Mouse (Mus musculus): Measurements from ENCODE around the gene Stk10.
A peak's percentile ranks its signal among the peaks of the same experiment; 100 is the strongest.
"Not testable (repeated sequence)": the region's sequence is repeated elsewhere in the genome, so short reads cannot be mapped to it uniquely, and the experiment has no call there.

The Stk10 gene

DNA sequence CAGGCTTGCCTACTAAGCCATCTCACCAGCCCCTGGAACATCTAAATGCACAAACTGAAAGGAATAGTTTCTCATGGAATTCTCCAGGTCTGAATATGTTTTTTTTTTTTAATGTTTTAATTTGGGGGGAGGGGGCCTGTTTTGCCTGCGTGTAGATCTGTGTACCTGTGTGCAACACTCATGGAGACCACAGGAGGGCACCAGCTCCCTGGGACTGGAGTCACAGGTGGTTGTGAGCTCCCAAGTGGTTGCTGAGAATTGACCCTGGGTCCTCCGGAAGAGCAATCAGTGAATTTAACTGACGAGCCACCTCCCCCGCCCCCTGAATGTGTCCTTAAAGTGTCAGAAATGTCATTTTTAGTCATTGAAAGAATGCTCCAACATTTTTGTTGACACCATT lies 61.0 kb downstream of the Stk10 start:
- DNase-seq (ENCODE audit: inconsistent age in 2 of 2, low spot score in 1 of 2): no peak

DNA sequence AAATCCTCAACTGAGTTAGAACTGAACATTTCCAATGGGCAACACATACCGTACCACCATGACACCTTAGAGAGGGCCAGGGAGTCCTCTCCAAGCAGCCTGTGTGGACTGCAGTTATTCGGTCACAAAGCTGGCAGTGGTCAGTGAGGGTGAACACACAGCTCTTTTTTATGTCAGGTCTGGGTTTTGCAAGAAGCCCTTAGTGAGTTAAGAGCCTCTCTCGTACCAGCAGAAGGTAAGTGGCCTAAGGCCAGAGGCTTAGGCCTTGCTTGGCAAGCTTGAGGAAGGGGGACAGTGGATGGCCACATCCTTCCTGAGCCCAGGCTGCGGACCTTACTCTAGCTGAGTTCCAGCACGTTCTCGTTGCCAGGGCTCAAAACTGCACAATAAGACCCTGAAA lies 67.3 kb downstream of the Stk10 start:
- DNase-seq (ENCODE audit: inconsistent age in 2 of 2, low spot score in 1 of 2): no peak

DNA sequence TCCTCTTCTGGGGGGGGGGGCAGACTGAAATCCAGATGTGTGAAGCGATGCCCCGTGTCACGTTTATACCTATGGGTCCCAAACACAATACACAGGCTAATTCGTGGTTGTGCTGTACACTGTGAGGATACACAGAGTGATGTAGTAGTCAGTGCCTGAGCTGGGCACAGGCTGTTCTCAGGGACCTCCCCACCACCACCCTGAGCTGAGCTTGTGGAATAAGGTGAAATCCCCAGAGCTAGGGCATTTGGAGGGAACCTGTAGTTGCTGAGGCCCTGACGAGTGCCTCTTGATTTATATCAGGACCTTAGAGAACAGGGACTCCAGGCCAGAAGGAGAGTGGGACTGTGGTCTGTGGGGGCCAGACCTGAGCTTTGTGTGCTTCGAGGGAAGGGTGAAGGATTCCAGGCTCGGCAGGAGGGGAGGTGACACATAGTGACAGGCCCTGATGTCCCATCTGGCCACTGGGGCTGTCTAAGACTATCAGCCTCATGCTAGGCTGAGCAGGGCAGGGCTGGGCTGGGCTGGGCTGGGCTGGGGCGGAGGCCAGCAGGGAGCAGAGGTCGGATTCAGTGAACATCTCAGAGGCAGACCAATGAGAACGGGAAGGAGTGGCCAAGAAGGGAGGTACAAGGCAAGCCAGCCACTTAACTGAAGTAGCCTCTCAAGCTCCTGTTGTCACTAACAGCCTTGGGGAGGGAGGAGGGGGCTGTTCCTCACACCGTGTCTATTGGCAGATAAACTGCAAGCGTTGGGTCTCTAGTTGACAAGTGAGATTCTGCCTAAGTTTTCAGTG lies 68.6 kb downstream of the Stk10 start:
- no peak for DNase-seq (ENCODE audit: inconsistent age in 2 of 2, low spot score in 1 of 2)

DNA sequence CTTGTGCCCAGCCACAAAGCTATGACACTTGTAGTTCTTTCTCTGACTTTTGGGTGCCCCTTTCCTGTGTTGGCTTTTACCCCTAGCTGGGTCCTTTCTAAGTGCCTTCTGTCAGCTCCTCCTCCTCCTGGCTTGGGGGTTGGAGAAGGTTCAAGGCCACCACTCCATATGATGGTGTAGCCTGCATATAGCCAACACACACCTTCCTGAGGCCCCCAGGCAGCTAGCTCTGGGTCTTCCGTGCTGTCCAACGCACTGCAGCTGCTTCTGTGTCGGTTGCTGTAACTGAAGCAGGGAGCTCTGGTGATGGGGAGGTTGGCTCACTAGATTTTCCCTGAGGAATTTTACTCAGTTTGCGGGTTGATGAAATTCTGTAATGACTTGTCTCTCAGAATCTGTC lies 71.6 kb downstream of the Stk10 start:
- no peak for DNase-seq (ENCODE audit: inconsistent age in 2 of 2, low spot score in 1 of 2)

DNA sequence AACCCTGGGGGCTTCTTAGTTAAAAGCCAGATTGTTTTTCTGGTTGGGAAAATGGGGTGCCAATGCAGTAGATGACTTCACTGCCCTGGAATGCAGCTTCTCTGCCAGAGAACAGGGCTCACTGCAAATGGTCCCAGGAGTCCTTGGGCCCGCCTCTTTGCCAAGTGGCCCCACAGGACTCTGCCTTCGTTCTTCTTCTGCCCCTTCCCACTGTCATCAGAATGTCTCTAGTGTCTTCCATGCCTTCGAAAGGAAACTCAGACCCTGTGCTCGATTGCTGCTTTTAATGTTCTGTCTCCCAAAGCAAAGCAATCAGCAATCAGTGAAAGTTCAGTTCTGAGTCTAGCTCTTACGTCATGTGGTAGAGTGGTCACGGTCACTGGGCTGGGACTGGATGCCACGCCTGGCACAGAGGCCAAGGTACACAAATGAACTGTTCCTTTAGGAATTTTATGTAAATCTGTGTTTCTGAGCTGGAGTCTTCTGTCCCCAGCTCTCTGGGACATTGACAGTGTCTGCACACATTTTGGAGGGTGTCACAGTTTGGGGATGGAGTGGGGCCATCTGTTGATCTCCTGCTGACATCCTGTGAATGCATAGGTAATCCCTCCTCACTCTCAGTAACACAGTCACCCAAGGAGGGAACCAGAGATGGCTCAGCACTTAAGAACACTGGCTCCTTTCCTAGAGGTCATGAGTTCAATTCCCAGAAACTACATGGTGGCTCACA lies 72.2 kb downstream of the Stk10 start:
- DNase-seq (ENCODE audit: inconsistent age in 2 of 2, low spot score in 1 of 2): peak; percentile 85 to 95

DNA sequence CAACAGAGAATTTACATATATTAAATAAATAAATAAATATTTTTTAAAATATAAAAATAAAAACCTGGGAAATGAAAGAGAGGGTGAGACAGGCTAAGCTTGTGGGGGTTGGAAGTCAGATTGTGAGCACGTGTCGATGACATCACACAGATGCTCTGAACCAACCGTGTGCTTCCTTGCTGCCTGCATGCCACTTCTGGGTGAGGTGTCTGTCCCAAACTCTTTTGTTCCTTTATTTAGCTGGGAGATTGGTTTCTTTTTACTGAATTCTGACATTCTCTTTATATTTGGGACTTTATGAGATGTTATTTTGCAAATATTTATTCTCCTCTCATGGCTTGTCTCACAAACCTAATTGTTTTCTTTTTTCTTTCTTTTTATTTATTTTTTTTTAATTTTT lies 72.8 kb downstream of the Stk10 start:
- no peak for DNase-seq (ENCODE audit: inconsistent age in 2 of 2, low spot score in 1 of 2)

DNA sequence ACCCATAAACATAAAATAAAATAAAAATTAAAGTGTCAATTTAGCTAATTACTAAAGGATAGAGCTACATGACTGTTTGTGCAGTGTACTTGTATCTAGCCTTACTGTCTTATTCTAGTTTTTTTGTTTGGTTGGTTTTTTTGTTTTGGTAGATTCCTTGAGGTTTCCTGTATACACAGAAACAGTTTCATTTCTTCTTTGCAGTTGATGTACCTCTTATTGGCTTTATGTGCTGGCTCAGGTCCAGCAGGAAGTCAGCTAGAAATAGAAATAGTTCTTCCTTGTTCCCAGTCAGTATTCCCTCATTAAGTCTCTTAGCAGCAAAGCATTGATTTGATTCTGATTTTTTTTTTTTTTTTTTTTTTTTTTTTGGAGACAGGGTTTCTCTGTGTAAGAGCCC lies 74.2 kb downstream of the Stk10 start:
- no peak for DNase-seq (ENCODE audit: inconsistent age in 2 of 2, low spot score in 1 of 2)

DNA sequence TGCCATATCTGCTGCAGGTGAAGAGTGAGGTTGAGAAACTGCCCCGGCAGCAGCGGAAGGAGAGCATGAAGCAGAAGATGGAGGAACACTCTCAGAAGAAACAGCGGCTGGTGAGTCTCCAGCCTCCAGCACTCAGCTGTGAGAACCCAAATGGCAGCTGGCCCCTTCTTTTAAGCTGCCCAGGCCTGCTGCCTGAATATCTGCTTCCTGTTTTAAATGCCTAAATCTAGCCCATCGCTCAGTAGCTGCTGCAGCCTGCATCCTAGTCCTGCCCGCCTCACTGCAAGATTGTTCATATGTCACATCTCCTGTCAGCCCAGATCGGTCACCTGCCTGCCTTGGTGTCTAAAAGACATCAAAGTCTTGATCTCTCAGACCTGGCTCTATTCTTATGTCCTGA lies 77.5 kb downstream of the Stk10 start:
- DNase-seq (ENCODE audit: inconsistent age in 2 of 2, low spot score in 1 of 2): no peak

DNA sequence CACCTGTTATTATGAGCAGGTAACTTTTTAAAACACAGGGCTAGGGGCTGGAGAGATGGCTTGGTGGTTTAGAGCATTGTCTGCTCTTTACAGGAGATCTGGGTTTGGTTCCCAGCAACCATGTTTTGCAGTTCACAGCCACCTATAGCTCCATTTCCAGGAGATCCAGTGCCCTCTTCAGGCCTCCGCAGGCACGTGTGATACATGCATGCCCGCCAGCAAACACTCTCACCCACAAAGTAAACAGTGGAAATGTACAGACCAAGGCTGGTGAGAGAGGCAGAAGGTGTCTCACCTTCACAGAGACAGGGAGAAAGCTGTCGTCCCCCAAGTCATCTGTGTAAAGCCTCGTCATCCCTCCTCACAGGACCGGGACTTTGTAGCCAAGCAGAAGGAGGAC lies 79.2 kb downstream of the Stk10 start:
- DNase-seq (ENCODE audit: inconsistent age in 2 of 2, low spot score in 1 of 2): no peak

DNA sequence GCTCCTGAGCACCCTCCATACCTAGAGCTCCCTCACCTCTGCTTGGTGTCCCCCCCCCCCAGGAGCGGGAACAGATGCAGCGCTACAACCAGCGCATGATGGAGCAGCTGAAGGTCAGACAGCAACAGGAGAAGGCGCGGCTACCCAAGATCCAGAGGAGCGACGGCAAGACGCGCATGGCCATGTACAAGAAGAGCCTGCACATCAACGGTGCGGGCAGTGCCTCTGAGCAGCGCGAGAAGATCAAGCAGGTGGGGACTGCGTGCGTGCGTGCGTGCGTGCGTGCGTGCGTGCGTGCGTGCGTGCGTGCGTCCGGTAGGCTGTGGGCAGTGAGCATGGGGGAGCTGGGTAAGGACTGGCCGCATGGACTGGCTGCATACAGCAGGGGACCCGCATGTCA lies 81.4 kb downstream of the Stk10 start:
- no peak for DNase-seq (ENCODE audit: inconsistent age in 2 of 2, low spot score in 1 of 2)

DNA sequence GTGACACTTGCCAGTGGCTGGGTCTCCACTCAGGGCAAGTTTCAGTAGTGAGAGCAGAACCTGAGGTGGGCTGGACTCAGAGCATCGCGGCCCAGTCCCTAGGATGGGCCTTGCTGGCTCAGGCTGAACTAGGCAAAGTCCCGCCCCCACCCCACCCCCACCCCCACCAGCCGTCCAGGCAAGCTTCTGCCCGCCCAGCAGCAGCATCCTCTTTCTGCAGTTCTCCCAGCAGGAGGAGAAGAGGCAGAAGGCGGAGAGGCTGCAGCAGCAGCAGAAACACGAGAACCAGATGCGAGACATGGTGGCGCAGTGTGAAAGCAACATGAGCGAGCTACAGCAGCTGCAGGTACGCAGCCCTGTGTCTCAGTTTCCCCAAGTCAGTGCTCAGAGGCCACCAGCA lies 82.5 kb downstream of the Stk10 start:
- no peak for DNase-seq (ENCODE audit: inconsistent age in 2 of 2, low spot score in 1 of 2)

DNA sequence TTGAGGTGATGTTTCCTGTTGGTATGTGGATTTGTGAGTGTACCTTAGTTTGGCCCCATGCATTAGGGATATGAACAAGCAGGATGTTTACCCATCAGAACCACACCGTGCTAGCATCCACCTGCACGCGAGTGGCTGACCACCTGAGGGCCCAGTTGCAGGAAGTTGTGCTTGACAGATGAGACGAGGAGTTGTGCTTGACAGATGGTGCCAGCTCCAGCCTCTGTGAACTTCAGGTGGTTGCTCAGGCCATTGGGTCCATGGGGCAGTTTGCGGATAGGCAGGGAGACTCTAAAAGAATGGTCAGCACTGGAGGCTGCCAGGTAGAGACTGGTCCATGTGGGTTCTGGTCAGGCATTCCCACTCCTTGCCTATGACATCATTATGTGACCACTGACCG lies 83.0 kb downstream of the Stk10 start:
- no peak for DNase-seq (ENCODE audit: inconsistent age in 2 of 2, low spot score in 1 of 2)

DNA sequence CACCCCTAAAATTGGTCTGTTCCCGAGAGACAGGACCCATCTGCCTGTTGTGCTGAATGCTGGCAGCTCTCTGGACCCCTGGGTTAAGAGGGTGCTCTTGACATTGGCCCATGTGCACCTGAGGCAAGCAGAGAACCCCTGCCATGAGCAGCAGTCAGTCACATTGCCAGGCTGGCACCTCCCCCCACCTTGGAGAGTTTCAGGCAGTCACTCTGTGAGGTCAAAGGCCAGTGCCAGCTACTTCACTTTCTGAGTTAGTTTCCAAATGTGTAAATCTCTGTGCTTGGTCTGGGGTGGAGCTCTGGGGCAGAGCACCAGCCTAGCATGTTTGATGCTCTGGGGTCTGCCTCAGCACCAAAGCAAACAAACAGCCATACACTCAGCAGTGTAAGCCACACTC lies 84.9 kb downstream of the Stk10 start:
- no peak for DNase-seq (ENCODE audit: inconsistent age in 2 of 2, low spot score in 1 of 2)

DNA sequence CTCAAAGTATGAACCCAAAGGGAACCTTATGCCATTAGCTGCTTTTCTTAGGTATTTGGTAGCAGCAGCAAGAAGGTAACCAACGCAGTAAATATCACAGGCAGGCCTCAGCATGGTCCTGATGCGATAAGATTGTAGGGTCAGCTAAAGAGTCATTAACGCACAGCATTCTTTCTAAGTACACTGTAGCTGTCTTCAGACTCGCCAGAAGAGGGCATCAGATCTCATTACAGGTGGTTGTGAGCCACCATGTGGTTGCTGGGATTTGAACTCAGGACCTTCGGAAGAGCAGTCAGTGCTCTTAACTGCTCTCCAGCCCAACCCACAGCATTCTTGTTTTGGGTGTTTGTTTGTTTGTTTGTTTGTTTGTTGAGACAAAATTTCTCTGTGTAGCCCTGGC lies 85.5 kb downstream of the Stk10 start:
- not testable (repeated sequence) for DNase-seq (ENCODE audit: inconsistent age in 2 of 2, low spot score in 1 of 2)

DNA sequence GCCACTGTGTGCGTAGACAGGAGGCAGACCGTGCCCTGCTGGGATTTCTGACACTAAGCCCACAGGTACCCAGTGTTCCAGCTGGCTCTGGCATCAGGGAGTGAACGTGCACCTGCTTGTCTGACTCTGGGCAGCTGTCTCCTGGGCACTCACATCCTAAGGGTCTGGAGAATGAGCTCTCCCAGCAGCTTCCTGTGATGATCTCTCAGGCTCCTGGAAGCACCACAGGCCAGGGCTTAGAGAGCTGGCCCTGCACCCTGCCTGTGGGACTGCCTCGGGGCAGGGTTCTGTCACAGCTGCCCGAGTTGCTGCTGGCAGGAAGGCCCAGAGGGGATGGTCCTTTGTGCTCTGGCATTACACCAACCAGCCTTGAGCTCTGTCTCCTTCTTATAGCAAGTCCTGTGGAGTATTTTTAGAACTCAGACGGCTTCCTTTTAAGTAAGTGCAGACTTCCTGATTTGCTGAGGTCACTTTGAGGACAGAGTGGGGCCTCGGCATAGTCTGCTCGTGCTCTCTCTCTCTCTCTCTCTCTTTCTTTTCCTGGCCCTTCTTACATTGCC lies 86.2 kb downstream of the Stk10 start:
- peak; percentile 67 to 85 for DNase-seq (ENCODE audit: inconsistent age in 2 of 2, low spot score in 1 of 2)

DNA sequence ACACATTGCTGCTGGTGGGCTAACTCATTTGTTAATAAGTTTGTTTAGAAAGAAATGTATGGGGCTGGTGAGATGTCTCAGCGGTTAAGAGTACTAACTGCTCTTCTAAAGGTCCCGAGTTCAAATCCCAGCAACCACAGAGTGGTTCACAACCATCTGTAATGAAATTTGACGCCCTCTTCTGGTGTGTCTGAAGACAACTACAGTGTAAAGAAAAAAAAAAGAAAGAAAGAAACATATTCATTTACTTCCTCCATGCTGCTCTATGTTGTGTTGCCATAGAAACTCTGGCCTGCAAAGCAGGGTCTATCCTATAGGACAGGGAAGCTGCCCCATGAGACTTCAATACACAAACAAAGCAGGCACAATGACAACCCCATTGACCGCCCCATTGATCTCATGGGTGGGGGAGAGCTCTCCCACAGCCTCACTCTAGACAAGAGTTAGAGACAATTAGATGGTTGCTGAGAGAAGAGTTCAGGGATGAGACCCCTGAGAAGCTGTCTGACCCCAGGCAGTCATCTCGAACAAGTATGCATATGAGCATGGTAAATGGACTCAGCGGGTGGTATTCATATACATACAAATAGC lies 86.9 kb downstream of the Stk10 start:
- no peak for DNase-seq (ENCODE audit: inconsistent age in 2 of 2, low spot score in 1 of 2)

DNA sequence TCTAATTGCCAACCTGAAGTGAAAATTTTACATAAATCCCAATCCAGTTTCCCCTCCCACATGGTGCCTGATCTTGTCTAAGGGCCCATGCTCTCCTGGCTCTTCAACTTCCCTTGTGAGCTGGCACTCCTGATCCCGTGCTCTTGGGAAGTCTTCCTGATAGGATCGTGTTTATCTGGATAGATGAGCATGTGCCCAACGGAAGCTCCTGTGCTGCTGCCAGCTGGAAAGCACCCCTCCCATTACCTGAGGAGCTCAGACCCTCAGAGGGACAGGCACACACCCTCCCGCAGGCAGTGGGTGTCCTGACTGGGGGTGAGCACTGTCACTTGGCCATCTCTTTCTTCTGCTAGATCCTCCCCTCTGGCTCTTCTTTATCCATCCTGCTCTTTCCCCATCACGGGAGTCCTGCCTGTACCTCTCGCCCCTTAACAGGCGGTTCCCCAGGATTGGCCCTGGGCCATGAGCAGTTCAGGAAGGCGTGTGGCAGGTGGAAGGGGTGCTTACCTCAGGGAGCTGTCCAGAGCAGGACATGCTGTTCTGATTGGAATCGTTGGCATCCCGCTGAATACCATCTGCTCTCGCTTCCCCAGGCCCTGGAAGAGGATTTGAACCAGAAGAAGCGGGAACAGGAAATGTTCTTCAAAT lies 88.8 kb downstream of the Stk10 start:
- DNase-seq (ENCODE audit: inconsistent age in 2 of 2, low spot score in 1 of 2): no peak

DNA sequence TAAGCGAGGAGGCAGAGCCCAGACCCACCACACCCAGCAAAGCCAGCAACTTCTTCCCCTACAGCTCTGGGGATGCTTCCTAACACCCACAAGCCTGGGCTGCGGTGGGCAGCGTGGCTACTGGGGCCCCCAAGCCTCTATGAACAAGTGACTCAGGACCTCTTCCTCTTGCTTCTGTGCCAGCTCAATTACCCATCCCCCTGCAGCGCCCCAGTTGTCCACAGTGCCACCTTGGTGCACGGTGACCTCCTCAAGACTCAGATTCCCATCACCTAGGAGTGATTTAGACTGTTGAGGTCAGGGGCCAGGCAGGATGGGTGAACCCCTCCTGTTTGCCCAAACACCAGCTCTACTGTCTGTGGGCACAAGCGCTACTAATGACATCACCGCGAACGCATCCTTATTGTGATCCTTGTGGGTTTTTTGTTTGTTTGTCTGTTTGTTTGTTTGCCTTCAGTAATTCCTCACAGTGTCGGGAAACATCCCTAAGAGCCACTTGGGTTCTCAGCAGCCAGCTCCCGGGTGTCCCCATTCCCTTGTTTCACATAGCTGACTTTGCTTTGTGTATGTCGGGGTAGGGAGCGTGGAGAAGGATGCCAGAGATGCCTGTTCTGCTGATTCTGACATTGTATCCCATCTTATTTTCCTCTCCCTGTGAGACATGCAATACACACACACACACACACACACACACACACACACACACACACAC lies 89.5 kb downstream of the Stk10 start:
- DNase-seq (ENCODE audit: inconsistent age in 2 of 2, low spot score in 1 of 2): no peak

DNA sequence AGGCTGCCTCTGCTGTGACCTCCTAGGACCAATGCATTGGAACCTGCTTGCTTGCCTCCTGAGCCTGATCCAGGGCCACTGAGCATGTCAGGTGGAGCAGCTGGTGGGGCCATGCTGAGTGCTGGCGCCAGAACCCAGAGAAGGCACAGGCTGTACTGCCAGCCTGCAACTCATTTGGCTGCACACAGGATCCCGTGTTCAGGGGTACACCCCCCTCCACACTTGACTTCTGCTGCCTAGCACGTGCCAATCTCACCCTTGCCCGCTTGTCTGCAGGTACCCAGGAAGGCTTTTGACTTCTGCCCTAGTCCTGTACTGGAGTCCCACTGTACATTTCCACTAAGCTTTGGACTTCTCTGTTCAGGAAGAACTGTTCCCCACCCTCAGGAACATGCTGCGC lies 90.1 kb downstream of the Stk10 start:
- DNase-seq (ENCODE audit: inconsistent age in 2 of 2, low spot score in 1 of 2): no peak

DNA sequence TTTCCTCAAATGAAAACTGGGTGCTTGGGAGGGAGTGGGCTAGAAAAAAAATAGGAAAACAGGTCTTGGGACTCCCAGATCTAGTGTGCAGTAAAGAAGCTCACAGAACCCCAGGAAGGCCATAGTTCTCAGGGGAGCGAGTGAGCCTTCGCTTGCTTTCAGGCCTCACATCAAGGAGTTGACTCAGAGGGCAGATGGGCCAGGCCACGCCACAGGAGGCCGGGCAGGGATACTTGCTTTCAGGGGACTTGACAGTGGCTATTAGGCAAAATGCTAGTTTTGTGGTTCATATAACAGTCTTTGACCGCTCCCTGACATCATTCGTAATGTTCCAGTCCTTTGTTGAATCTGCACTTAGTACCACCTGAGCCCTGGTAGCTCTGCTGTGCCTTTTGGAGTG lies 90.8 kb downstream of the Stk10 start:
- DNase-seq (ENCODE audit: inconsistent age in 2 of 2, low spot score in 1 of 2): no peak

DNA sequence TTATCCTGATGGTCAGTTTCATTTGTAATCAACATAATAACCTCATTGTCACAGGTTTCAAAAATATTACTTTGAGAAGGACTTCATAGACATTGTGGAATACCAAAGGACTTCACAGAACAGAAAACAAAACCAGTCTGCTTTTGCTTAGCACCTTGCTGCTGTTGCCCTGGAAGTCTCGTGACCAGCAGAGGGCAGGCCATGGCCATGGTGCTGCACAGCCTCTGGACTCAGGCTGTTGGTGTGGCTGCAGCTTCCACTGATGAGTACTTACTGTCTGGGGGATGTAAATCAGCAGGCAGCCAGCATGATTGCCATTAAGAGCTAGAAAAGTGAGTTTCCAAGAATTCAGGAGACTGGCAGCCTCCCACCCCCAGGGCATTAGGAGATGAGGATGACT lies 92.6 kb downstream of the Stk10 start:
- peak; percentile 81 to 90 for DNase-seq (ENCODE audit: inconsistent age in 2 of 2, low spot score in 1 of 2)

All from adrenal gland, adult (tissue).